Mouse (Mus musculus): ENCODE results near the gene Fto.

GRCm38 (mm10) chr8:91553387-91553786 lies 240.1 kb downstream of the Fto start:
- TF ChIP-seq CHD2 (IDR thresholded peaks at IDR 0.05; ENCODE audit: low read depth, low read length) = no peak
- no peak for TF ChIP-seq ZNF384 (IDR thresholded peaks at IDR 0.05; ENCODE audit: low read depth, low read length)
- no peak for TF ChIP-seq HCFC1 (IDR thresholded peaks at IDR 0.05; ENCODE audit: borderline replicate concordance, insufficient read depth, low read length)
- TF ChIP-seq ZC3H11A (IDR thresholded peaks at IDR 0.05; ENCODE audit: borderline replicate concordance, low read depth, low read length) = no peak
